Mouse (Mus musculus): ENCODE measurements around the gene Arv1. TPM values are rescaled to one million over a fixed set of nuclear protein-coding genes. Genes with fewer than 3 reads are reported as not detected.

Arv1 gene
- polyA plus RNA-seq, 1 experiment from 2014 or later, result 33.6 TPM

GRCm38 (mm10) chr8:124746661-124747060 is 24.7 kb downstream of the Arv1 start:
- 75% methylated on average over 13 of the region's 13 CpGs for WGBS
- H3K4me1 ChIP-seq, result peaks cover 16% of the 10 kb centered on the region
- H3K27me3 ChIP-seq (ENCODE audit: low read depth, poor library complexity, severe bottlenecking), result peaks cover 29% of the 10 kb centered on the region
- H3K9me3 ChIP-seq (replicated peaks), result no peaks in the 10 kb centered on the region
- no peak overlapping the region for H3K27ac ChIP-seq
- no peak for DNase-seq (ENCODE audit: low spot score)
- H3K4me3 ChIP-seq, result no peak overlapping the region
- peaks cover under 1% of the 10 kb centered on the region; the same call in 1 of the 2 replicates for H3K36me3 ChIP-seq

- Histone ChIP-seq H3K9me3 (replicated peaks) (no peaks in the 10 kb centered on the region), H3K4me1 (peaks cover 23% of the 10 kb centered on the region), H3K27me3 (ENCODE audit: low read depth, poor library complexity, severe bottlenecking) (peaks cover 65% of the 10 kb centered on the region), H3K27ac (peak overlapping the region; percentile 77), H3K36me3 (no peaks in the 10 kb centered on the region), H3K4me3 (peak overlapping the region; percentile 75)
- DNase-seq (ENCODE audit: low spot score), result peak; percentile 57
- WGBS, result under 1% methylated on average over 31 of the region's 31 CpGs
These were observed 29.3 kb downstream of the Arv1 start for GRCm38 (mm10) chr8:124751191-124751590.

- H3K27ac ChIP-seq, result peak within 1 kb of the TSS; percentile 77
- under 1% methylated on average over 39 of the region's 41 CpGs for WGBS
These were observed 29.8 kb downstream of the Arv1 start, which contains the start of gene Fam89a for GRCm38 (mm10) chr8:124751709-124752173. TSS of gene Fam89a (minus strand) at chr8:124751832.

GRCm38 (mm10) chr8:124752325-124752862 is 30.5 kb downstream of the Arv1 start:
- H3K27ac ChIP-seq, result no peak overlapping the region
- H3K36me3 ChIP-seq, result no peaks in the 10 kb centered on the region
- WGBS, result 29% methylated on average over 21 of the region's 21 CpGs
- H3K27me3 ChIP-seq (ENCODE audit: low read depth, poor library complexity, severe bottlenecking), result peaks cover 65% of the 10 kb centered on the region
- H3K4me3 ChIP-seq, result peak overlapping the region; percentile 75
- no peaks in the 10 kb centered on the region for H3K9me3 ChIP-seq (replicated peaks)
- peaks cover 23% of the 10 kb centered on the region for H3K4me1 ChIP-seq
- DNase-seq (ENCODE audit: low spot score), result no peak

More at GRCm38 (mm10) chr8:124751709-124752173, 29.8 kb downstream of the Arv1 start, which contains the start of gene Fam89a:
- DNase-seq (ENCODE audit: low spot score), result peak; percentile 82
- peaks cover 23% of the 10 kb centered on the region for H3K4me1 ChIP-seq
- H3K36me3 ChIP-seq, result no peaks in the 10 kb centered on the region
- no peaks in the 10 kb centered on the region for H3K9me3 ChIP-seq (replicated peaks)
- peak within 1 kb of the TSS; percentile 75 for H3K4me3 ChIP-seq
- H3K27me3 ChIP-seq (ENCODE audit: low read depth, poor library complexity, severe bottlenecking), result peaks cover 65% of the 10 kb centered on the region

- no peaks in the 10 kb centered on the region for H3K36me3 ChIP-seq
- no peaks in the 10 kb centered on the region for H3K9me3 ChIP-seq (replicated peaks)
- H3K4me3 ChIP-seq, result no peak overlapping the region
- WGBS, result 21% methylated on average over 11 of the region's 11 CpGs
- H3K27me3 ChIP-seq (ENCODE audit: low read depth, poor library complexity, severe bottlenecking), result peaks cover 60% of the 10 kb centered on the region
- H3K27ac ChIP-seq, result no peak overlapping the region
- DNase-seq (ENCODE audit: low spot score), result no peak
- H3K4me1 ChIP-seq, result peaks cover 23% of the 10 kb centered on the region
These were observed 32.3 kb downstream of the Arv1 start for GRCm38 (mm10) chr8:124754101-124754791.

GRCm38 (mm10) chr8:124754792-124755190 is 32.9 kb downstream of the Arv1 start:
- Histone ChIP-seq H3K36me3 (no peaks in the 10 kb centered on the region), H3K4me1 (peaks cover 23% of the 10 kb centered on the region), H3K27me3 (ENCODE audit: low read depth, poor library complexity, severe bottlenecking) (peaks cover 55% of the 10 kb centered on the region), H3K27ac (no peak overlapping the region), H3K4me3 (no peak overlapping the region), H3K9me3 (replicated peaks) (no peaks in the 10 kb centered on the region)
- DNase-seq (ENCODE audit: low spot score), result no peak
- WGBS, result 55% methylated on average over 4 of the region's 4 CpGs

- H3K4me1 ChIP-seq, result peaks cover 18% of the 10 kb centered on the region
- H3K27ac ChIP-seq, result no peak overlapping the region
- no peaks in the 10 kb centered on the region for H3K36me3 ChIP-seq
- WGBS, result 88% methylated on average over 8 of the region's 8 CpGs
- peaks cover 48% of the 10 kb centered on the region for H3K27me3 ChIP-seq (ENCODE audit: low read depth, poor library complexity, severe bottlenecking)
- H3K4me3 ChIP-seq, result no peak overlapping the region
- H3K9me3 ChIP-seq (replicated peaks), result no peaks in the 10 kb centered on the region
- DNase-seq (ENCODE audit: low spot score), result no peak
These were observed 33.5 kb downstream of the Arv1 start for GRCm38 (mm10) chr8:124755481-124755880.

GRCm38 (mm10) chr8:124756153-124756552 is 34.2 kb downstream of the Arv1 start:
- DNase-seq (ENCODE audit: low spot score), result no peak
- Histone ChIP-seq H3K9me3 (replicated peaks) (no peaks in the 10 kb centered on the region), H3K27ac (no peak overlapping the region), H3K4me3 (no peak overlapping the region), H3K4me1 (peaks cover 12% of the 10 kb centered on the region), H3K36me3 (no peaks in the 10 kb centered on the region), H3K27me3 (ENCODE audit: low read depth, poor library complexity, severe bottlenecking) (peaks cover 41% of the 10 kb centered on the region)
- WGBS, result 66% methylated on average over 2 of the region's 2 CpGs

- peaks cover 37% of the 10 kb centered on the region for H3K27me3 ChIP-seq (ENCODE audit: low read depth, poor library complexity, severe bottlenecking)
- 67% methylated on average over 5 of the region's 5 CpGs for WGBS
- H3K9me3 ChIP-seq (replicated peaks), result no peaks in the 10 kb centered on the region
- no peak overlapping the region for H3K27ac ChIP-seq
- no peak for DNase-seq (ENCODE audit: low spot score)
- H3K4me3 ChIP-seq, result no peak overlapping the region
- peaks cover 7% of the 10 kb centered on the region for H3K4me1 ChIP-seq
- no peaks in the 10 kb centered on the region for H3K36me3 ChIP-seq
These were observed 34.7 kb downstream of the Arv1 start for GRCm38 (mm10) chr8:124756601-124757000.

- Histone ChIP-seq H3K4me1 (no peaks in the 10 kb centered on the region; the same call in 1 of the 2 replicates), H3K27ac (no peak overlapping the region), H3K9me3 (replicated peaks) (no peaks in the 10 kb centered on the region), H3K36me3 (no peaks in the 10 kb centered on the region), H3K27me3 (ENCODE audit: low read depth, poor library complexity, severe bottlenecking) (peaks cover 17% of the 10 kb centered on the region), H3K4me3 (no peak overlapping the region)
- DNase-seq (ENCODE audit: low spot score), result no peak
- 41% methylated on average over 3 of the region's 3 CpGs for WGBS
These were observed 36.6 kb downstream of the Arv1 start for GRCm38 (mm10) chr8:124758544-124758943.

GRCm38 (mm10) chr8:124763061-124763460 is 41.1 kb downstream of the Arv1 start:
- Histone ChIP-seq H3K27ac (no peak overlapping the region), H3K9me3 (replicated peaks) (no peaks in the 10 kb centered on the region), H3K4me3 (no peak overlapping the region), H3K27me3 (ENCODE audit: low read depth, poor library complexity, severe bottlenecking) (no peaks in the 10 kb centered on the region), H3K4me1 (no peaks in the 10 kb centered on the region), H3K36me3 (no peaks in the 10 kb centered on the region)
- 70% methylated on average over 7 of the region's 7 CpGs for WGBS
- no peak for DNase-seq (ENCODE audit: low spot score)

GRCm38 (mm10) chr8:124772389-124772788 is 50.5 kb downstream of the Arv1 start:
- peaks cover 14% of the 10 kb centered on the region for H3K27me3 ChIP-seq (ENCODE audit: low read depth, poor library complexity, severe bottlenecking)
- H3K27ac ChIP-seq, result no peak overlapping the region
- H3K4me1 ChIP-seq, result peaks cover 6% of the 10 kb centered on the region; the same call in 1 of the 2 replicates
- whole genome bisulfite sequencing, result 77% methylated on average over 2 of the region's 2 CpGs
- no peaks in the 10 kb centered on the region for H3K9me3 ChIP-seq (replicated peaks)
- DNase-seq (ENCODE audit: low spot score), result no peak
- H3K4me3 ChIP-seq, result no peak overlapping the region
- no peaks in the 10 kb centered on the region for H3K36me3 ChIP-seq

GRCm38 (mm10) chr8:124775695-124776094 is 53.8 kb downstream of the Arv1 start:
- peak; percentile 83 for DNase-seq (ENCODE audit: low spot score)
- H3K4me3 ChIP-seq, result peak overlapping the region; percentile 8; the same call in 1 of the 2 replicates
- no peaks in the 10 kb centered on the region for H3K9me3 ChIP-seq (replicated peaks)
- 14% methylated on average over 16 of the region's 16 CpGs for WGBS
- H3K4me1 ChIP-seq, result peaks cover 10% of the 10 kb centered on the region; the same call in 1 of the 2 replicates
- peaks cover 14% of the 10 kb centered on the region for H3K27me3 ChIP-seq (ENCODE audit: low read depth, poor library complexity, severe bottlenecking)
- no peak overlapping the region for H3K27ac ChIP-seq
- H3K36me3 ChIP-seq, result no peaks in the 10 kb centered on the region
